Mouse (Mus musculus): ENCODE results near the gene Sigirr.

DNA sequence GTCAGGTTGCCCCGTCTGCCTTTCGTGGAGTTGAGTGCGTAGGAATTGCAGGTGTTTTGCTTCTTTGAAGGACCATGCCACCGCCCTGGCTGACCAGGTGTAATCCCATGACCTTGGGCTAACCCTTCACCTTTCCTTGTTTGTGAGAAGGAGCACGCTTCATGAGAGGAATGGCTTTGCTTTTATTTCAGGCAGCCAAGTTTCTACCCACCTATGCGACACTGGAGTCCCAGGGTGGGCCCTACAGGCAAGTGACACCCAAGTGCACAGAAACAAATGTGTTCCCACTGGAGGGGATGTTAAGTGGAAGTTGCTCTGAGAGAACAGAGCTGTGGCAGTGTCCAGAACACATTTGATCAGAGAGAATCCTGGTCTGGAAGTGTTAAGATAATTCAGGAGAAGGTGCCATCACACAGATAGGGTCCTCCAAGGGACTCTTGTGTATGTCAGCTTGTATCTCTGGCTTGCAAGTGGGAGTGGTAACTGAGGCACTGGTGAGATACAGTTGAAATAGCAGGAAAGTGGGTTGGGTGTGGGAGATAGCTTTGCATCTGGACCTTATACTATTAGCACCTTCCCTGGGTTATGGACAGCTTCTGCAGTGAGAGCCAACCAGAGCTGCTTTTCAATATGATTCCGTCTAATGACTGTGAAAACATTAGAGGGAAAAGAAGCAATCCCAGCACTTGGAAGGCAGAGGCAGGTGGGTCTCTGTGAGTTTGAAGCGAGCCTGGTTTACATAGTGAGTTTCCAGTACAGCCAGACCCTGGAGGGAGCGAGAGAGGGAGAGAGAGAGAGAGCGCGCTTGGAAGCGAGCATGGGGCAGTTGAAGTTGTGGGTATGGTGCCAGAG lies 31.8 kb upstream of the Sigirr start:
- TF ChIP-seq CTCF (IDR thresholded peaks at IDR 0.05; ENCODE audit: low read depth) (no peak), EP300 (IDR thresholded peaks at IDR 0.05; ENCODE audit: low read depth) (no peak)
